Mouse (Mus musculus) ES-Bruce4 (cell line): ENCODE measurements at regions not wholly inside any gene's neighbourhood (a gene's known extent, or its start where the extent isn't known, plus 50 kb on each side); places are given as distances from the start of the nearest gene placed in this dataset.

Source experiments
- CTCF ChIP-seq: IDR thresholded peaks from one replicate; pipeline ENCODE4 v1.8.1; 2011; ENCODE audit warnings: low read depth, low read length
- POLR2A ChIP-seq: IDR thresholded peaks from one replicate; pipeline ENCODE4 v1.8.1; 2011; ENCODE audit warnings: low read length; ENCODE audit not compliant: insufficient read depth

DNA sequence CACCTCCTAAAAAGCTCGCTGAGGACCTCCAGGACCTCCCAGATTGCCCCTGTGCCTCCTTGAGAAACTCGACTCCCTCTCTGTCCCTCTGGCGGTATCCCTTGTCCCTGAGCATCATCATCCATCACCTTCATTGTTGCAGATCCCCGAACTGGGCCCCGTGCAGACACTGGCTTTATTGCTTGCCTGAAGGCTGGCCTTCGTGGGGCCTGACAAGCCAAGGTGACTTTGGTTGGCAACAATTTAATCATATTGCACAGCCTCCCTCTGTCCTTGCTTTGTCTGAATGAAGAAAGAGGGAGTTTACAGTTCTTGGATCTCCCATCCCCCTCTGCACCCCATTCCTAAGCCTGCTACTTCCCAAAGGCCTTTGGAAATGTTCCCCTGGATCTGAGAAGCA, 78.3 kb upstream of the Ajap1 start:
- no peak for TF ChIP-seq CTCF
- TF ChIP-seq POLR2A = no peak
